Mouse (Mus musculus) common myeloid progenitor, adult 5-6 weeks (primary cell): ENCODE results near the gene Kcnc1. TPM values are rescaled to one million over a fixed set of nuclear protein-coding genes. Genes with fewer than 3 reads are reported as not detected.

Experiments used
- ATAC-seq: replicated peaks from 2 replicates; pipeline ENCODE4 v1.8.0; 2016; ENCODE audit warnings: low read depth, mild to moderate bottlenecking, moderate TSS enrichment, inconsistent platforms; ENCODE audit not compliant: poor library complexity, severe bottlenecking
- total RNA-seq: library from RNA; stranded (forward); fragments of 200-1000, 187-1606 nt; gene quantifications from 2 replicates; pipeline ENCODE4 v1.2.3, GENCODE M21; 2017

Gene Kcnc1
- total RNA-seq = 1.1 and 1.2 TPM in 2 replicates

DNA sequence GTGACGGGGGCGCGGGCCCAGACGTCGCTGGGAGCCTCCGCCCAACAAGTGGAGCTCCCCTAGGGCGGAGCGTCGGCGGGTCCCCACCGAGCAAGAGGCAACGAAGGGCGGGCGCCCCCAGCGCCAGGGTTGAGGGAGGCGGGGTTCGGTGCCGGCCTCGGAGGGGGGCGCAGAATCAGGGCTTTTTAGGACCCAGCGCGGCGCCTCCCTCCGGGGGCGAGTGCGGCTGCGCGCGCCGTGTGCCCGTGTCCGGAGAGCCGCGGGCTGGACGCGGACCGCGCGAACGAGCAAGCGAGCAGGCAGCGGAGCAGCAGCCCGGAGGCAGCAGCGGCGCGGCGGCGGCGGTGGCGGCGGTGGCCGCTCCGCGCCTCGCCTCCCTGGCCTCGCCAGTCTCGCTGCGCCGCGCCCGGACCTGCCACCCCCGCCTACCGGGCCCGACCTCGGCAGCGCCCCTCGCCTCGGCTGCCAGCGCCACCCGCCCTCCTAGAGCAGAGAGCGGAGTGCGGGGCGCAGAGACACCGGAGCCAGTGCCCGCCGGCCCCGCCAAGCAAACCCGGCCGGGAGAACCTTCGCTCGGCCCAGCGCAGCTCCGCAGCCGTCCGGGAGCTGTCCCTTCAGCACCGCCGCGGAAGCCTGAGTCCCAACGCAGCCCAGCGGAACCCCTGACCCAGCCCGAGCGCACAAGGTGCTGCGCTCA, at the start of gene Kcnc1:
Gene Kcnc1, plus strand, starts transcription at position 267 of the 697 bp plus-strand sequence.
- ATAC-seq = peak; percentile 64

- ATAC-seq = no peak
Observed at GRCm38 (mm10) chr7:46347692-46348091, 48.6 kb upstream of the Kcnc1 start.

DNA sequence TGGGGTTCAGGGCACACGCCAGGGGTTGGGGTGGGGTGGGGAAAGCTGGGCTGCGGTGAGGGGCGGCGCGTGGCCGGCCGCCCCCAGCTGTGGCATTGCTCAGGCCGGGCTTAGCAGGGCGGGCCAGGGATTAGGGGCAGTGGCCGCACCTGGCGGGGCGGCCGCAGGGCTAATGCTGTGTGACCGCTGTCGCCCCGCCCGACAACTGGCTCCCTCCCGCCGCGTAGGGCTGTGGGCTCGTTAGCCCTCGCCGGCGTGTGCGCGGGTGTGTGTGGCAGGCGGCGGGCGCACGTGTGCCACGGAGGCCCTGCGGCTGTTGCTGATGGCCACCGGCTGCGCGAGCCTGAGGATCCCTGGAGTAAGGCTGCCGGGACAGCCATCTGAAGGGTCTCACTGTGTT, 47.5 kb upstream of the Kcnc1 start:
- ATAC-seq = no peak

GRCm38 (mm10) chr7:46350119-46350702, 46.1 kb upstream of the Kcnc1 start:
- no peak for ATAC-seq

GRCm38 (mm10) chr7:46352748-46353147, 43.5 kb upstream of the Kcnc1 start:
- no peak for ATAC-seq

- ATAC-seq = no peak
Observed at GRCm38 (mm10) chr7:46353216-46353615, 43.1 kb upstream of the Kcnc1 start.

GRCm38 (mm10) chr7:46353875-46354274, 42.4 kb upstream of the Kcnc1 start:
- ATAC-seq = no peak

DNA sequence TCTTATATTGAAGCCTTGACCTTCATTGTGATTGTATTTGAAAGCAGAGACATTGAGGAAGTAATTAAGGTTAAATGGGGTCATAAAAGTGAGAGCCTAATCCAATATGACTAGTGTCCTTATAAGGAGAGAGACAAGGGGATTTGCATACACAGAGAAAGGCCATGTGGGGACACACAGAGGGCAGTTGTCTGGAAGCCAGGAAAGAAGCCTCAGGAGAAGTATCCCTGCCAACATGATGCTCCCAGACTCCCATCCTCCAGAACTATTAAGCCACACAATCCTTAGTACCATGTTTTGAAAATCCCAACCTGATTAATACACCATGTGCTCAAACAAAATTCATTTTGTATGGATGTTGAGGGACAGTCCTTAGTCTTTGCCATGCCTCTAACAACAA, 34.5 kb upstream of the Kcnc1 start:
- ATAC-seq = no peak

- ATAC-seq = no peak
Observed at GRCm38 (mm10) chr7:46364154-46364553, 32.1 kb upstream of the Kcnc1 start.

DNA sequence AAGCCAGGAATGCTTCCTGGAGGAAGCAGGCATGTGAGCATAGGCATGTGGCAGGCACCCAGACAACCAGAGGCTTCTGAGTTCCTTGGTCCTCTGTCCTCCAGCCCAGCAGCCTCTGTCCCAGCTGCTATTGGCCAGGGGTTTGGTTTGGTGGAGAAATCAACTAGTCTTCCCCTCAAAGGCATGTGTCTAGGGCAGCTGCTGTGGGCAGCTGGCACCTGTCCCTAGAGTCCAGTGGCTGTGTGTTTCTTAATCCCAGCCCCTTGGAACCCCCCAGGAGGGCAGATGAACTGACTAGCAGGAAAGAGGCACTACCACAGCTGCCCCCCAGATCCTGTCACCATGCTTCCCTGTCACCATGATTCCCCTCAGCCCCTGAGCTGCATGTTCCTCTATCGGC, 30.5 kb upstream of the Kcnc1 start:
- ATAC-seq = no peak

DNA sequence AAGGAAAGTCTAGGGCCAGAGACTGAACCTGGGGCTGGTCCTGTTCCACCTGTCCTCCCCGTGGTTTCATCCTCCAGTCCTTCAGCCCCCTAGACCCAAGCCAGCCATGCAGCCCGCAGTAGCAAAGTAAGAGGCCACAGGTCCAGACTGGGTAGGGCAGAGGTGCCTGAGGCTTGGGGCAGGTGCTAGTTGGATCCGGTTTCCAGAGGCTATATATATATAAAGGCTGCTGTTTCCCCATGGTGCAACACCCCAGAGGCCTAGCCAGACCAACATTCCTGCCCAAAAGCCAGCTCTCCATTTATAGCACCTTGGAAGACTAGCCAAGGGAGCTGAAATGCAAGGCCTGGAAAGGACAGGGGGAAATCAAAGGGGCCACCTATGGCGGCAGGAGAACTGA, 25.2 kb upstream of the Kcnc1 start:
- ATAC-seq = no peak

- ATAC-seq = no peak
Observed at GRCm38 (mm10) chr7:46376172-46377007, 19.9 kb upstream of the Kcnc1 start, which contains the start of gene Myod1. Gene Myod1 (plus strand): TSS chr7:46376474.

GRCm38 (mm10) chr7:46377008-46377346, 19.3 kb upstream of the Kcnc1 start:
- no peak for ATAC-seq

GRCm38 (mm10) chr7:46378123-46378522, 18.2 kb upstream of the Kcnc1 start:
- ATAC-seq = peak; percentile 51; the same call in 1 of the 2 replicates

DNA sequence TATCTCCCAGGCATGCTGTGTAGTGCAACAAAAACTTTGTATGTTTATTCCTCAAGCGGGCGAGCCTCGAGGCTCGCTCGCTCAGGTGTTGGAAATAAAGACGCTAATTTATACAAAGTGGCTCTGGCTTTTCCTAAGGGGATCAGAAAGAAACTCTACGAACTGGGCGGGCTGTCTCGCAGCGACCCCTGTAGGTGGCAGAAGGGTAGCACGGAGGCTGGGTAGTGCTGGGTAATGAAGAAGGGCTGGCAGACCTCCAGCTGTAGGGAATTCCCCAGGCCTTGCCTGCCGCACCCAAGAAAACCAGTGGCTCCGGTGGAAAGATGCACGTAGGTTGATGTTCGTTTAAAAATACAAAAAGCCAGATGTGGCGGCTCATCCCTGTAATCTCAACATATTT, 17.3 kb upstream of the Kcnc1 start:
- ATAC-seq = peak; percentile 68

DNA sequence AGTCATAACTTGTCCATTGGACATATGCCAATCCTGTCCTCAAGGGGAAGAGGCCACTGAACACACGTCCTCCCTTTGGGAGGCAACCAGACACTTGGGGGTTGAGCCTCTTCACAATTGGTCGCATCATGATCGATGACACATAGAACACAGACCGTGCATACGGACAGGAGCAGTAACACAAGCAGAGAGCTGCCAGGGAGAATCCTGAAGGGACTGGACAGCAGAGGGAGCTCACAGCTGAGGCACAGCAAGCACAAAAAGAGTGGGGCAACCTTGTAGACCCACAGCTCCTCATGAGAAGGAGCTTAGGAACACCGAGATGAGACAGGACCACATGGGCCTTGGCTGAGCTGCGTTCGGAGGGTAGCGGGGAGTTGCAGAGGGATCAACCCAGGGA, 15.7 kb upstream of the Kcnc1 start:
- ATAC-seq = no peak

- ATAC-seq = no peak
Observed at GRCm38 (mm10) chr7:46387430-46387829, 8.9 kb upstream of the Kcnc1 start.

- ATAC-seq = peak; percentile 45
Observed at GRCm38 (mm10) chr7:46389456-46390085, 6.7 kb upstream of the Kcnc1 start.

GRCm38 (mm10) chr7:46390226-46390625, 6.1 kb upstream of the Kcnc1 start:
- no peak for ATAC-seq

- ATAC-seq = 0 out of 2 replicates have a peak, but pooled peaks have one; percentile 24
Observed at GRCm38 (mm10) chr7:46391701-46392100, 4.6 kb upstream of the Kcnc1 start.

DNA sequence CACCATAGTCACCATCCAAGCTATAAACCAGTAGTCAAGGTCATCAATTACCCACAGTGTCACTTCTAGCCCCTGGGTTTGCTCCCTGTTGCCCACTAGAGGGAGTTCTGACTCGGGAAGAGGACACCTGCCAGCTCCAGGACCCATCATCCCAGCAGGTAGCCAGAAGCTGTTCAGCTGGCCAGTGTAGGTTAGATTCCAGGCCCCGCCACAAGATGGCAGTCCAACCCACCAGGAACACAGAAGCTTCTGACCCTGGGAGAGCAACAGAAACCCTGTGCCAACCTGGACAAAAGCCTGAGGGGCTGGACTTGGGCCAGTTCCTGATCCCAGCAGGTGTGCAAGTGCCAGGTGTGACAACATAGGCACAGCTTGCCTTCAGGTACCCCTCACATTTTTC, 3.2 kb upstream of the Kcnc1 start:
- peak; percentile 42 for ATAC-seq
